Mouse (Mus musculus) liver, adult 2 months (tissue): ENCODE measurements around the gene Kirrel2.

Experiments
- CTCF ChIP-seq: fragments of 200-500 bp; IDR thresholded peaks from 2 replicates; pipeline ENCODE4 v1.5.1; 2011; ENCODE audit warnings: low read depth, low read length, control low read depth
- POLR2A ChIP-seq: fragments of 200-500 bp; IDR thresholded peaks from 2 replicates; pipeline ENCODE4 v1.6.1; 2011; ENCODE audit warnings: low read length, control low read depth; ENCODE audit not compliant: insufficient read depth; ENCODE audit errors: extremely low read depth

GRCm38 (mm10) chr7:30408639-30409038, 48.9 kb downstream of the Kirrel2 start:
- TF ChIP-seq POLR2A (no peak), CTCF (no peak)
